Mouse (Mus musculus): ENCODE results near the gene Camkk2.

Gene Camkk2

GRCm38 (mm10) chr5:122695516-122695915 is 83.7 kb downstream of the Camkk2 start:
- DNase-seq: no peak

- no peak for DNase-seq
Measured at GRCm38 (mm10) chr5:122693431-122694207, 85.6 kb downstream of the Camkk2 start.

DNA sequence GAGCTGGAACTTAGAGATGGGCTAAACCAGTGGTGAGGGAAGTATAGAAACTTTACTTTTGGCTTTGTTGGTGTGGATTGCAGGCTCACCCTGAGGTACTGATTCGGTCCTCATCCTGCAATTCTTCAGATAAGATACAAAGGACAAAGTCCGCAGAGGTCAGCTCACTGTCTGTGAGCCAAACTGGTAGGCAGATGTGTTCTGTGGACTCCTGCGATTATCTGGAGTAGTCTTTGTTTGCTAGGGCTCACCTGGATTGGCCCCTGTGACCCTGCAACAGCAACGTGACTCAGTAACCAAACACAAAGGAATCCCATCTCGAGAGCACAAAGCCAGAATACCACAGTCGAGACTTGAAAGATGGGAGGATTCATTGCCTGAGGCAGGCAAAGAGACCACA is 88.7 kb downstream of the Camkk2 start:
- DNase-seq: no peak

- no peak for DNase-seq
Measured at GRCm38 (mm10) chr5:122689153-122689552, 90.1 kb downstream of the Camkk2 start.

DNA sequence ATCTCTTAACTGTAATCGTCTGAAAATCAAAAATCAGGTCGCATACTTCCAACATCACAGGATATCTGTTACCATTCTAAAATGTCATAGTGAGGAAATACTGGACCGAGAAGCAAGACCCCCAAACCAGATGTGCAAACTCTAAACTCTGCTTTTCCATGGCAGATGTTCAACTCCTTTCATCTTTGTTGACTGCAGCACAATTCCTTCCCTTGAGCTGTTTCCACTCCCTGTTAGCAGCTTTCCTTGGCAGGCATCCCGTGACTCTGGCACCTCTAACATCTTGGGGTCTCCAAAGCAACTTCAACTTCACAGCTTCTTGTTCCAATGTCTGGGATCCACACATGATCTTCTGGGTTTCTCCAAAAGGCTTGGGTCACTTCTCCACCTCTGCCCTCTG is 91.8 kb downstream of the Camkk2 start:
- no peak for DNase-seq

DNA sequence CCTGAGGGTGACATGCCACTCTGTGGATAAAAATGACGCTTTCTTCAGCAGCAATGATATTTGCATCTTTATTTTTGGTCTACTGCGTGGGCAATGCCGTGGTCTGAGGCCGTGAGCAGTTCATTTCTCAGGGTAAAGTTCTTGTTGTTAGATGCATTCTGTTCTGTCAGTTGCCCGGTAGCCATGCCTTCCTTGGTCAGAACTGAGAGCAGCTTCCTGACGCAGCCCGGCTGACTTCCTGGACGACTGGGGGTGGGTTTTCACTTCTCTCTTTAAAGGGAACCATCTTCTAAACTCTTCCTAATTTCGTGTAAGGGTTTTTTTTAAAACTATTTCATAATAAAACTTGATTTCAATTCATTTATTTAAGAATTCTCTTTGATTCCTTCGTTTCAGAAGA is 95.3 kb downstream of the Camkk2 start:
- no peak for DNase-seq

- DNase-seq: no peak
Measured at GRCm38 (mm10) chr5:122681276-122681675, 97.9 kb downstream of the Camkk2 start.

Data from kidney, adult 9 months (tissue).